Mouse (Mus musculus) induced T-regulatory cell, adult 2 months (primary cell): ENCODE results near the gene Amotl1.

Source experiments
- DNase-seq: peaks from one replicate; pipeline ENCODE4 v3.0.0-alpha.2; 2012; ENCODE audit warnings: low read depth

The Amotl1 gene

GRCm38 (mm10) chr9:14641310-14642067 lies 3.4 kb downstream of the Amotl1 start:
- DNase-seq = peak; percentile 59

- no peak for DNase-seq
Observed at GRCm38 (mm10) chr9:14636244-14636643, 8.6 kb downstream of the Amotl1 start.

- DNase-seq = no peak
Observed at GRCm38 (mm10) chr9:14635551-14635950, 9.3 kb downstream of the Amotl1 start.

GRCm38 (mm10) chr9:14634155-14634554 lies 10.7 kb downstream of the Amotl1 start:
- DNase-seq = no peak

- DNase-seq = no peak
Observed at GRCm38 (mm10) chr9:14632365-14633163, 12.3 kb downstream of the Amotl1 start.

- no peak for DNase-seq
Observed at GRCm38 (mm10) chr9:14631729-14632128, 13.1 kb downstream of the Amotl1 start.

- no peak for DNase-seq
Observed at GRCm38 (mm10) chr9:14627525-14627924, 17.3 kb downstream of the Amotl1 start.

GRCm38 (mm10) chr9:14625961-14626360 lies 18.9 kb downstream of the Amotl1 start:
- DNase-seq = no peak

GRCm38 (mm10) chr9:14625024-14625423 lies 19.8 kb downstream of the Amotl1 start:
- DNase-seq = peak; percentile 27

GRCm38 (mm10) chr9:14623928-14624327 lies 20.9 kb downstream of the Amotl1 start:
- no peak for DNase-seq

GRCm38 (mm10) chr9:14623250-14623649 lies 21.6 kb downstream of the Amotl1 start:
- no peak for DNase-seq

GRCm38 (mm10) chr9:14622848-14623247 lies 22.0 kb downstream of the Amotl1 start:
- no peak for DNase-seq

GRCm38 (mm10) chr9:14620107-14620506 lies 24.7 kb downstream of the Amotl1 start:
- DNase-seq = no peak

GRCm38 (mm10) chr9:14614931-14615880 lies 29.6 kb downstream of the Amotl1 start:
- DNase-seq = peak; percentile 15

GRCm38 (mm10) chr9:14614205-14614930 lies 30.5 kb downstream of the Amotl1 start:
- no peak for DNase-seq

- no peak for DNase-seq
Observed at GRCm38 (mm10) chr9:14613308-14614204, 31.3 kb downstream of the Amotl1 start.

GRCm38 (mm10) chr9:14612588-14612987 lies 32.3 kb downstream of the Amotl1 start:
- no peak for DNase-seq

GRCm38 (mm10) chr9:14608521-14608920 lies 36.3 kb downstream of the Amotl1 start:
- DNase-seq = no peak

GRCm38 (mm10) chr9:14607464-14607863 lies 37.4 kb downstream of the Amotl1 start:
- DNase-seq = no peak

- peak; percentile 32 for DNase-seq
Observed at GRCm38 (mm10) chr9:14605992-14606391, 38.9 kb downstream of the Amotl1 start.
